Mouse (Mus musculus) urinary bladder, postnatal 14 days (tissue): ENCODE results near the gene Vps11.
"Not testable (repeated sequence)": the region's sequence is repeated elsewhere in the genome, so short reads cannot be mapped to it uniquely, and the experiment has no call there.

Source experiments
- DNase-seq: peaks from one replicate; pipeline ENCODE4 v3.0.0; 2021; ENCODE audit warnings: low spot score

Vps11 gene

DNA sequence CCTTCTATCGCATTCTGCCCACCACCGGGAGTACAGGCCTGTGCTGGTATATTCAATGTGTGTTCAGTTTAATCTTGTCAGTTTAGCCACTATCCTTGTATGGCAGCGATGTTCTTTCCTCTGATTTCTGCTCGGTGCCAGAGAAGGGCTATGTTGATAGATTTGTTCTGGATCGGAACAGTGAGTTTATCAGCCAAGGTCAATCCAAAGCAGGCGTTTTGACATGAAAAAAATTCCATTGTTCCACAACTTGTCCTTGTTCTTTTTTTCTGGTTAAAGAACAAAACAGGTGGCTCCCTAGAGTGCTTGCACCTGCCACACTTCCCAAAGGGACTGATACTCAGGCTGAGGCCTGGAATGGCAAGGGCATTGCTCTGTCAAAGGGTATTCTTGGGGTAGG is 14.7 kb upstream of the Vps11 start:
- DNase-seq: no peak

DNA sequence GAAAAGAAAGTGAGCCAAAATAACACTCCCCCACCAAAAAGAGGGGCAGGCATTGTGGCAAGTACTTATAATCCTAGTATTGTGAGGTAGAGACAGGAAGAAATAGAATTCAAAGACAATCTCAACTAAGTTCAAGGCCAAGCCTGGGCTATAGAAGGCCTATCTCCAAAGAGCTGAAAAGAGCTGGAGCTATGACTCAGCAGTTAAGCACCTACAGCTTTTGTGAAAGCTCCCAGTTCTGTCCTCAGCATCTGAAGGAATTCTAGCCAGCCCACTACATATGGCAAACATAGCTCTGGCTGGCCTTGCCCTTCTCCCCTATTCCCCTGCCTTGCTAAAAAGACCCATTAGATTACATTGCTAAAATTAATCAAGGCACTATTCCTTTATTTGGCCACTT is 11.9 kb upstream of the Vps11 start:
- DNase-seq: no peak

DNA sequence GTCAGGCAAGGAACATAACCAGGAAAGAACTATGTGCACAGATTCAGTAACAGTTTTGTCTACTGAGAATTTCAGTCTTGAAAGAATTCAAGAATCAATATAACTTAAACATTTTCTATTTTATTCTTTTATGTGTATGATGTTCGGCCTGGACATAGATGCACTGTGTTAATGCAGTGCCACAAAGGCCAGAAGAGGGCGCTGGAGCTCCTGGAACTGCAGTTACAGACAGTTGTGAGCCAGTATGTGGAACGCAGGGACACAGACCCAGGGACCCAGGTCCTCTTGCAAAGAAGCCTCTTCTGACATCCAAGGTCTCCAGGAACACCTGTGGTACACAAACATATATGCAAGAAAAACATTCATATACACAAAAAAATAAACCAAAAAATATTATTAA is 3.0 kb upstream of the Vps11 start:
- peak; percentile 23 for DNase-seq

DNA sequence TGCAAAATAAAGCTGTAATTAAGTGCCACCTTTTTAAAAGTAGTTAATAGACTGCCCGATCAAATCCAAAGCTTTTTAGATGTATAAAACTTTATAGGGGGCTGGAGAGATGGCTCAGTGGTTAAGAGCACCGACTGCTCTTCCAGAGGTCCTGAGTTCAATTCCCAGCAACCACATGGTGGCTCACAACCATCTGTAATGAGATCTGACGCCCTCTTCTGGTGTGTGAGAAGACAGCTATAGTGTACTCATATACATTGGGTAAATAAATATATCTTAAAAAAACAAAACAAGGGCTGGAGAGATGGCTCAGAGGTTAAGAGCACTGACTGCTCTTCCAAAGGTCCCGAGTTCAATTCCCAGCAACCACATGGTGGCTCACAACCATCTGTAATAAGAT is 461 bp upstream of the Vps11 start:
- DNase-seq: not testable (repeated sequence)

DNA sequence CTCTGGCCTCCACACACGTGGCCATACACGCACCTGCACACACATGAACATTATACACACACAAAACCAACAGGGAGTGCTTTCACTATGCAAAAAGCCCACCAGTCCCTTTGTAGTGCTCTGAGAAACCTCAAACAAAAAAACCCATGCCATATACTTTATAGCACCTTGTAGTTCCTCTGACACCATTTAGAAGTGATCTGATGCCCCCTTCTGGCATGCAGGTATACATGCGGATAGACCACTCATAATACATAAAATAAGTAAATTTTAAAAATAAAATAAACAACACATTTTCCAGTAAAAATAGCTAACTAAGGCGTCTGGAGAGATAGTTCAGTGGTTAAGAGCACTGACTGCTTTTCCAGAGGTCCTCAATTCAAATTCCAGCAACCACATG is 4.3 kb downstream of the Vps11 start:
- no peak for DNase-seq

DNA sequence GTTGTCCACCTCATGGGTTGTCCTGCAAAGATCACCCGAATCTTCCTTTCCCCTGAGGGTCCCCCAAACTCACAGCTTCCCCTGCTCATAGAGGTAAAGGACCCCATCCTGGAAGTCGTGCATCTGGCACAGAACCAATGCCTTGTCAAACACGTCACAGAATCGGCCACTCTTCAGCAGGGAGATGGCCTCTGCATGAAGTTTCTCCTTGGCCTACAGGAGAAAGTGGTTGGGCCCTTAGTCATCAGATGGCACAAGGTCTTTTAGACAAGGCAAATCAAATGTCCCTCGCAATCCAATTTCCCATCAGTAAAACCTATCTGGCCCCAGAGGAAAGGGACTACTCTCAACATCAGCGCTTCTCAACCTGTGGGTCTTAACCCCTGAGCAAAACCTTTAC is 8.3 kb downstream of the Vps11 start:
- no peak for DNase-seq

DNA sequence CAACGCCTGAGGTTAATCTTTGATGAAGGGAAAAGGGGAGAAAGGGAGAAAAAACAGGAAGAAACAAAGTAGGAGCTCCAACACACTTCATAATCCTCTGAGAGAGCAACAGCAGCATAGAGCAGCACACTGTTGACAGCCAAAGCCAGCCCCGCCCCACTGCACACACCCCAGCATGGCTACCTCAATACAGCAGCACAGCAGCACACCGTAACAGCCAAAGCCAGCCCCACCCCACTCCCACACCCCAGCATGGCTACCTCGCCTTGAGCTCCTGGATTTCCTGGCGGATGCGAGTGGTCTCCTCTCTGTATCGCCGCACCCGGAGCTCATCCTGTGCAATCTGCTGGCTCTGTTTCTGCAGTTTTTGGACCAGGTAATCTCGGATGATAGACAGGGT is 9.1 kb downstream of the Vps11 start:
- no peak for DNase-seq

DNA sequence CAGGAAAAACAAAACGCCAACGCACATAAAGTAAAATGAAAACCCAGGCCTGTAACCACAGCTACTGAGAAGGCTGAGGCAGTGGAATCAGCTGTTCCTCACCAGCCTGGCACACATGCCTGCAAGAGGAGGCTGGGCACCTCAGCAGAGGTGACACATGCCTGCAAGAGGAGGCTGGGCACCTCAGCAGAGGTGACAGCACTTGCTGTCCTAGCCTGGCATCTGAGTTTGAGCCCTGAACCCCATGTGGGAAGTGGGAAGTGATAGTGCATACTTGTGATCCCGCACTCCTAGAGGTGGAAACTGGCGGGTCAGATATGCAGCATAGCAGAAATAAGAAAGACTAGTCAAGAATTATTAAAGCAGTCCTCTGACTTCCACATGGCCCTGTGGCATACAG is 10.1 kb downstream of the Vps11 start:
- no peak for DNase-seq

DNA sequence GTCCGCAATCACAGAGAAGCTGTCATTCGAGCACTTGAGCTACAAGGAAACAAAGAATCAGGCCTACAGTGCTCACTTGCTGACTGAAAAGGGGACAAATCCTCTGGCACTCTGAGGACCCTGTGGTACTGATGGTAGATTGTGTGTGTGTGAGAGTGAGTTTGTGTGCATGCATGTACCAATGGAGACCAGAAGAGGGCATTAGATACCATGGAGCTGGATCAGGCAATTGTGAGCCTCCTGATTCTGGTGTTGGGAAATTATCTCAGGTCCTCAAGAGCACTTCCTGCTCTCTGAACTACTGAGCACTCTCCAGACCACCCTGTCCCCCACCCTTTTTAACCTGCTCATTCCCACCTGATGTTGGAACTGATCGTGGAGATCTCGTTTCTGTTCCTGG is 12.9 kb downstream of the Vps11 start:
- DNase-seq: no peak

DNA sequence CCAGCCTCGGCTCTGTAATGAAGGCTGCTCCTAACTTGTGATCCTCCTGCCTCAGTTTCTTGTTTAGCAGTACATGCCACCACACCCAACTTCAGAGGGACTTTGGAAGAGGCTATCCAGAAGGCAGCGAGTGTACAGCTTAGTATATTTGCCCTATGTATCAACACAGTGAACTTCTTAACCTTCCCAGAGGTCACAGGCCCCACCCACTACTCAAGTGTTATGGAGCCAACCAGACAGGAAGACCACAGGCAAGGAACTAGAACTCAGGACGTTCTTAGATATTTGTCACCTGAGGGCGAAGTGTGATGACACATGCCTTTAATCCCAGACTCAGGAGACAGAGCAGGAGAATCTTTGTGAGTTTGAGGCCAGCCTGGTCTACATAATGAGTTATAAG is 13.8 kb downstream of the Vps11 start:
- no peak for DNase-seq

DNA sequence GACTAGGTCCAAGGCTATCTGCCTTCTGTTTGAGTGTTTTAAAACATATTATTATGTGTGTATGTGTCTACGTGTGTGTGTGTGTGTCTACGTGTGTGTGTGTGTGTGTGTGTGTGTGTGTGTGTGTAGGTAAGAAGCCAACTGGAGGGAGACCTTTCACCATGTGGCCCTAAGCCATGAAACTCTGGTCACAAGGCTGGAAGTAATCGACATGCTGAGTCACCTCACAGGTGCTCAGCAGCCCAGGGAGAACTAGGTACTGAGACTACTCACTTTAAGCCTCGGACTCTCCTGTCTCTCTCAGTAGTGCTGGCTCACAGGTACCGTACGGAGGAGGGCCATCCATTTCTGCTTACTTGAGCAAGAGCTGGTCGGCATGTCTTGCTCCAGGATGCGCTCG is 14.3 kb downstream of the Vps11 start:
- DNase-seq: no peak

DNA sequence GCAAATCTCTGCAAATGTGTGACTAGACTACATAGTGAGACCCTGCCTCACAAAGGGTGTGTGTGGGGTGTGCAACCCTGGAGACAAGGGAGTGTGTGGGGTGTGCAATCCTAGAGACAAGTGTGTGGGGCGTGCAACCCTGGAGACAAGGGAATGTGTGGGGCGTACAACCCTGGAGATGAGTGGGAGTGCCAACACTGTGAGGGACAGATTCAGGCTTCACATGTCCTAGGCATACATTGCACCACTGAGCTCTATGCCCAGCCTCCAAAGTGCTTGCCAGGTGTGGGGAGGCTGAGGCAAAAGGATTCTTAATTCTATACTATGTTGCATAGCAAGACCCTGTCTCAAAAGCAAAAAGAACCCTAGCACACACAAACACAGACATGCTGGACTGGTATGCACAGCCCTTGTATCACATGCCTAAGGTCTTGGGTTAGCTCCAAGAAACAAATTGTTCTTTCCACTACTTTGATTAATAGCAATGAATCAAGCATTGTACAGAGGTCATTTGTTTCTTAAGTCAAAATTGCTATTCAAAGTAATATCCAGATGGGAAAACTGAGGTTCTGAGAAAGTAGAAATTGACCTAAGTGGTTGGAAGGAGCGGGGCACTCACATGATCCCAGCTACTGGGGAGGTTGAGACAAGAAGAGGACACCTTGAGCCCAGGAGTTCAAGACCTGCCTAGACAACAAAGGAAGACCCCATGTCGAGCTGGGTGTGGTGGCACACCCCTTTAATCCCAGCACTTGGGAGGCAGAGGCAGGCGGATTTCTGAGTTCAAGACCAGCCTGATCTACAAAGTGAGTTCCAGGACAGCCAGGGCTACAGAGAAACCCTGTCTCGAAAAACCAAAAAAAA is 15.7 kb downstream of the Vps11 start:
- DNase-seq: no peak

DNA sequence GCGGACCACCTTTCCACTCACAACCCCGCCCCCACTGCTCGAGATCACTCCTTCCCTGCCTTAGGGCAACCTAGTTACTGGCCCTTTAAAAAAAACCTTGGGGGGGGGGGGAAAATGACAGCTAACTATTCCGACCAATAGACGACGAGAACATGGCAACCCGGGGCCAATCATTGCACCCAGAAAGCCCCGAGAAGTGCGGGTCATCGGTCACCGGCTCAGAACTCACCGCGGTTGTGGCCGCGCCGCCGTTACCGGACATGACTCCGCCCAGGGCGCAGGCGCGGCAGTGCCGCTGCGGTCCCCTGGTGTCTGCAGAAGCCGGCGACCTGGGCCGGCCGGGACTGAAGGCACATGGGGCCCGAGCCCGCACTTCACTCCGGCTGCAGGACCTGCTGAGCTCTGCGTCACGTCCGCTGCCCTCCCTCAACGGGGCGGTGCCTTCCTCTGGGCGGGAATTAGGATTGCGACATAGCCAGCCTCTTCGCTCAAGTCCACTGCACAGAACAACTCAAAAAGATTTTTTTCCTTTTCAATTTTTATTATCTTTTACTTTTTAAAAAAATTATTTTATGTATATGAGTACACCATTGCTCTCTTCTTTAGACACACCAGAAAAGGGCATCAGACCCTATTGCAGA is 17.6 kb downstream of the Vps11 start, which contains the start of gene Hmbs:
Gene Hmbs (minus strand): TSS at position 448 of the 641 bp plus-strand sequence.
- DNase-seq: peak; percentile 94

DNA sequence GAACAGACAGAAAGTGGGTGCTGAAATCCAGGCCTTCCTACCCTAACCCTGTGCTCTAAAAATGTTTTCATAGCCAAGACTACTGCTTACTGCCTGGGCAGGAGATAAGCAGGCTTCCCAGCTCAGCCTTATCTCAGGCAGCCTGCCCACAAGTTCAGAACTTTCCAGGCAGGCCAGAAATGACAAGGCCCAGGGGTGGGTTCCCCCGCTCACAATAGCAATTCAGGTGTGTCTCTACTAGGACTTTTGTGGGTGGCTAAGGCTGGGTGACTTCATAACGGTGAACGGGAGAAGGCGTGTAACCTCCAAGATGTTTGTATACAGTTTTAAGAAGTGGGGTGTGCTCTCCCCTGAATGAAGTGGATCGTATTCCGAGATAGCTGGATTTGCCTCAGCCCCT is 18.2 kb downstream of the Vps11 start:
- DNase-seq: no peak

DNA sequence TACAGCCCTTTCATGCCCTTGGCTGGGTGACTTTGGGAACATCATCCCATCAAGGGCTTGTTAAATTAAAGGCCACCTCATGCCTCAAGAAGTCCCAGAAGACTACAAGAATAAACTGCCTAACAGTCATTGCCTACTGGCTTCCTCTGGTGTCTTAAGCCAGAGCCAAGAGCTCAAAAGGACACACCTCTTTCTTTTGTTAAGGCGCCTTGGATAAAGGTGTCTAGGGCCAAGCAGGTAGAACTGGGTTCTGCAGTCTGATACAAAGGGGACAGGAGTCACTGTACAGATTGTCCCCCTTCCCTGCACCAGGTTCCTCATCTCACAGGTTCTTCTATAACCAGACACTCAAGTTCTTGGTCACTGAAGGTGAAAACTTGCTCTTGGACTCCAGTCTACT is 18.9 kb downstream of the Vps11 start:
- no peak for DNase-seq

DNA sequence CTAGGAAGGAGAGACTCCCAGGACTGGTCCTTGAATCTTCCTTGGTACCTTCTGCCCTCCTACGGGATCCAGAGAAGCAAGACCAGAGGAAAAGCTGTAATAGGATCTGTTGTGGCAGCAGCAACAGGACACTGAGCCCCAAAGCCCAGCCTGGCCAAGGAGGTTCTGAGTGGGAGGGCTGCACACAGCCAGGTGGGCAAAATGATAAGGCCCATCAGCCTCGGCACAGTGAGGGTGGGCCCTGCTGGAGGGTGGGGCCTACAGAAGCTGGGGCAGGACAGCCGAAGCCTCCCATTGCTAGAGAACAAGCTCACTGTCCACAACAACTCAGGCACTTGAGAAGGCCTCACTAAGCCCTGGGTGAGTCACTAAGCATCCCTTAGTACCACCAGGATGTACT is 19.3 kb downstream of the Vps11 start:
- DNase-seq: no peak

DNA sequence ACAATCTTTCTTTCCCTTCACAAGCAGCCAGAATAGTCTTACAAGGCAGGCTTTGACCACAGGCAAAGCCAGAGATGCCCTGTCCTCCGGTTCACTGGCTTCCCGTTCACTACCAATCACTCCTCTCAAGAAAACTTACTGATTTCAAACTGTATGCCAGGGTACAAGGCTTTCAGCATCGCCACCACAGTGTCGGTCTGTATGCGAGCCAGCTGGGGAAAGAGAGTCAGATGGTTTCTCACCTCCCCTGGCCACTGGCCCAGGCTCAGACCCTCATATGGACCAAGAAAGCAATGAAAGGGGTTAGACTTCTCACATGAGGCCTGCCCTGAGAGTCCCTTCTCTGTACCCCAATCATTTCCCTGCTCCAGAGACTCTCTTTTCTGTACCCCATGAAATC is 20.0 kb downstream of the Vps11 start:
- DNase-seq: no peak

DNA sequence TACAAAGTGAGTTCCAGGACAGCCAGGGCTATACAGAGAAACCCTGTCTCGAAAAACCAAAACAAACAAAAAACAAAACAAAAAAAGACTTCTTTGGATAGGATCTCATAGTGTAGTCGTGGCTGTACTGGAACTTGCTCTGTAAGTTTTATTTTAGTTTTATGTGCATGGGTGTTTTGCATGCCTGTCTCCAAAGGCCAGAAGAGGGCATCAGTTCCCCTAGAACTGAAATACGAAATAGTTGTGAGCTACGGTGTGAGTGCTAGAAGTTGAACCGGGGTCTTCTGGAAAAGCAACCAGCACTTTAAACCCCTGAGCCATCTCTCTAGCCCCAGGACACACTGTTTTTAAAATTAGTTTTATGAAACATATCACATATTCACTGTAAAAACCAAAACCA is 22.9 kb downstream of the Vps11 start:
- no peak for DNase-seq

DNA sequence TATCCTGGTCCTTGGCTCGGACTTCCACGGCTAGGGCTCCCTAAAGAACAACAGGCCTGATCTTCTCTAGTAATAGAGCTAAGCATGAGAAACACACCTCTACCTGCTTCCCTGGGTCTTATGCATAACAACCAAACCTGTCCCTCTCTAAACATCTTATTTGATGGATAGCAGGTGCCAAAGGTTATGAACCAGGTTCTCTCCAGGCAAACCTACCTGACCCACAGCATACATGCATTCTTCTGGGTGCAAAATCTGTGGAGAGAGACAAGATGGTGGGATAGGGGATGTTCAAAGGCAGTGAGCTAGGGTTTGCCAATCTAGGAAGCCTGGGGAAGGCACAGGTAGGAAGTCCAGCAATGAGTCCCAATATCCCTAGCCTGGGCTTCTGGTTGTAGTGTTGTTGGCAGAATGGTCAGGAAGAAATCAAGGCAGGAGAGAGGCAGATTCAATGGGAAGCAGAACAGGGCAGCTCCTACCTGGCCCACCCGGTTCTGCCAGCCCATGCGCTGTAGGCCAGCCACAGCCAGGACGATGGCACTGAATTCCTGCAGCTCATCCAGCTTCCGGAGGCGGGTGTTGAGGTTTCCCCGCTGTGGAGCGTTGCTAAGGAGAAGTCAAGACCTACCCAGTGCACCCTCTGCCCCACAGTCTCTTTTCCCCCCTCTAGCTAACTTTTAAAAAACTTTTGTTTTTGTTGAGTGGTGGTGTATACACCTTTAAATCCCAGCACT is 23.9 kb downstream of the Vps11 start:
- DNase-seq: no peak

DNA sequence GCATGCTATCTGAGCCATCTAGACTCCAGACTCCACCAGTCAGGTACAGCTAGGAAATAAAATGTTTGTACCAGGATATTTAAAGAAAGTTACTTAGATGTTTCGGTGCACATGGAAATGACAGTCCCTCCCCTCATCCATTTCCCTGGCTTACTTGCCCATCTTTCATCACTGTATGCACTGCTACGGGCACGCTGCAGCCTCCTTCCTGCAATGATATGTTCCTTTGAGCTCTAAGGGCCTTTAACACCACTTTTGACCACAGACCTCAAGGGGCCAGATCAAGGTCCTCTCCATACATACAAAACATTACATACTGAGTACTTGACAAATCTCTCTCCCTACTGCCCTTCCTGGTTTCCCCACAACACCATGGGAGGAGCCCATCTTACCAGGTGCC is 24.5 kb downstream of the Vps11 start:
- DNase-seq: no peak

DNA sequence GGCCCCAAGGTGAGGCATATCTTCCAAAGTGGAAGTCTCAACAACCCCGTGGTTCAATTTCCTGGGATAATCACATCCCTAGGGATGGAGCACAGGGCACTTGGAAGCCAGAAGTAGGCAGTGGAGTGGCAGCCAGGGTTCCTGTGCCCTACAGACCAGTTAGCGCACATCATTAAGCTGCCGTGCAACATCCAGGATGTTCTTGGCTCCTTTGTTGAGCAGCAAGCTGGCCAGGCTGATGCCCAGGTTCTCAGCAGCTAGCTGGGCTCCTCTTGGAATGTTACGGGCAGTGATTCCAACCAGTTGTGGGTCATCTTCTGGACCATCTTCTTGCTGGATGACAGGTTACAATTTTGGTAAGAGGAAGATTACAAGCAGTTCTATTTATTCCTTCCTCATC is 25.0 kb downstream of the Vps11 start:
- DNase-seq: not testable (repeated sequence)

DNA sequence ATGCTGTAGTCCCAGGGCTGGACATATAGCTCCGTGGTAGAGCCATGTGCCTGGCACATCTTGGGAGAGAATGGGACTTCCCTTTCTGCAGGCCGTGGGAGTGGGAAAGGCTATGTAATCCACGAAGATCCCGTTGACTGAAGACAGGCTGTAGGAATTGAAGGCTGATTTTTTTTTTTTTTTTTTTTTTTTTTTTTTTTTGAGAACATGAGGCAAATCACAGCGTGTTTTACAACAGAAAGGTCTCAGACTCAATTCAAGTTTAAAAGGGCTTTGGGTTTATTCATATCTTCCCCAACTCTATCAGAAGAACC is 25.4 kb downstream of the Vps11 start:
- no peak for DNase-seq
